ENCODE assay signal across 8 mouse cellular contexts in the genomic region with DNA sequence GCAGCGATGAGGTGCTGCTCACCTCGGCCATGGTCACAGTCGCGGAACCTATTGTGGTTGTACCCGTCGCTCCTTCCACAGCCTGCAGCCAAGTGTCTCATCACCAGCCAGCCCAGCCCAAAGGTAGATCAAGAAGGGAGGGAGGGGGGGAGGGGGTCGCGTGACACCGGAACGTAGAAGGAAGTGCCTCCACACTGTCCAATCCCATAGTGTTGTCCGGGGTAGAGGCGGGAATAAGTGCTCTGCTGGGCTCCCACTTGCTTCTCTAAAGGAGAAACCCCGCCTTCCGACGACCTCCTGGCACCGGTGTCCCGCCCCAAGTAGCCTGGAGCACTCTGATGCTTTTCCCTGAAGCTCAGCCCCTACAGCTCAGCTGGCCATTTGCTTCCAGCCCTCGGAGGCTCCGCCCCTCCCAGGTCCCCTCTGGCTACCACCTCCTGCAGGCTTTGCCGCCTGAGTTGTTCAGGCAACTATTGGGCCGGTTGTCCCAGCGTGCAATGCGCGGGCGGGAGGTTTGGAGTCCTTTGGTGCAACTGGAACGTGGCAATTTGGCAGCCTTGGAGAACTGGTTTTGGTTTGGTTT. TPM values are rescaled to one million over a fixed set of nuclear protein-coding genes. Genes with fewer than 3 reads are reported as not detected.
A peak's percentile ranks its signal among the peaks of the same experiment; 100 is the strongest.
DNase-seq lines count a peak whose midpoint lies in the region; ATAC-seq lines count a peak whose summit lies in the region.

A gene (minus strand): TSS at position 183 of the 583 bp plus-strand sequence.
A gene (plus strand): TSS at position 400 of the 583 bp plus-strand sequence.

- intact Hi-C loops in left cerebral cortex, postnatal 10 days (cut with DNase I) = no loop called here

- DNase-seq in adipocyte (ENCODE audit: low spot score) = peak; percentile 92
- DNase-seq in embryo, embryonic 10 days (ENCODE audit: low spot score) = peak; percentile 90
- DNase-seq in gastrocnemius, postnatal 10 days = peak; percentile 72
- DNase-seq in left cerebral cortex, postnatal 10 days (ENCODE audit: extremely low spot score in 1 of 2, low spot score in 2 of 2) = peak; percentile 82 to 90
- peak; percentile 80 for DNase-seq in right cerebral cortex, postnatal 25 days
- DNase-seq in urinary bladder, postnatal 4 days (ENCODE audit: low spot score in 2 of 2) = peak; percentile 78 to 84

- ATAC-seq in inflammation-experienced regulatory T-cells, adult 6 months = peak; percentile 94
- peak; percentile 99 for ATAC-seq in megakaryocyte-erythroid progenitor cell, adult 5-6 weeks (replicated peaks; ENCODE audit: low FRiP score, low TSS enrichment, poor library complexity, severe bottlenecking)

RNA-seq across cellular contexts. Expression of the first gene that starts in this region (rescaled TPM):
- total RNA-seq in gastrocnemius, postnatal 10 days (2021) = 10 to 100 TPM; 11.6 to 12.6 TPM
- polyA plus RNA-seq in inflammation-experienced regulatory T-cells, adult 6 months (2017; shearing (Covaris generic)) = 10 to 100 TPM; 13.2 to 15.7 (median 15.5) TPM
- 10 to 100 TPM; 22.0 to 23.3 TPM for total RNA-seq in left cerebral cortex, postnatal 10 days (2021)
- 5.2 and 9.3 TPM in 2 replicates for total RNA-seq in megakaryocyte-erythroid progenitor cell, adult 5-6 weeks (2014; fragmentation: Nextera tagmentation)
- total RNA-seq in megakaryocyte-erythroid progenitor cell, adult 5-6 weeks (2017) = 13.5 and 19.5 TPM in 2 replicates

RNA-seq across cellular contexts. Expression of the second gene that starts in this region (rescaled TPM):
- total RNA-seq in gastrocnemius, postnatal 10 days (2021) = 1 to 10 TPM in 1 of 2 experiments, under 1 TPM in 1; 0.78 to 1.2 TPM
- polyA plus RNA-seq in inflammation-experienced regulatory T-cells, adult 6 months (2017; shearing (Covaris generic)) = 1 to 10 TPM; 2.2 to 4.4 (median 2.6) TPM
- total RNA-seq in left cerebral cortex, postnatal 10 days (2021) = 1 to 10 TPM; 1.5 to 1.7 TPM
- total RNA-seq in megakaryocyte-erythroid progenitor cell, adult 5-6 weeks (2014; fragmentation: Nextera tagmentation) = 5.4 and 9.7 TPM in 2 replicates
- total RNA-seq in megakaryocyte-erythroid progenitor cell, adult 5-6 weeks (2017) = 5.2 and 14.7 TPM in 2 replicates

Comparison
In these comparisons a context has a peak if more than half of its experiments do, and no peak if none do; other contexts are left out.
1. Peak in every context shown above with its lines: DNase-seq and ATAC-seq.